Mouse (Mus musculus): ENCODE measurements around the gene Slc25a44.
"Not testable (repeated sequence)": the region's sequence is repeated elsewhere in the genome, so short reads cannot be mapped to it uniquely, and the experiment has no call there.

Slc25a44 gene

GRCm38 (mm10) chr3:88415668-88416067 lies 9.3 kb downstream of the Slc25a44 start:
- no peak for DNase-seq (ENCODE audit: low read depth)

DNA sequence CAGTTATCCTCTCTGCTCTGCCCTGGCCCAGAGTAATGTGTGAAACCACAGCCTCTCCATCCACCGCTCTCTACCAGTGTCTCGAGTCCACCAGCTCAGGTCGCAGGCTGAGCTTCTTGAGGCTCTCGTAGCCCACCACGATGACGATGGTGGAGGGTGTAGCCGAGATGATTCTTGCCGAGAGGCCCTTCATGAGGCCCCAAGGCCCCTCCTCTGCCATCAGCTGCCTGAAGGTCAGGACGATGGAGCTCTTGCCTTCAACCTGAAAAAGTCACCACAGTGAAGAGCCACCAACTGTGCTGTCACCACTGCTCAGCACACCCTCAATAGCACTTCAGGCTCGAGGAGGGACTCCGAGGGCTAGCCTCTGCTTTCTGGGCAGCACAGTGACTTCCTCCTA lies 12.3 kb downstream of the Slc25a44 start:
- DNase-seq (ENCODE audit: low read depth), result no peak

DNA sequence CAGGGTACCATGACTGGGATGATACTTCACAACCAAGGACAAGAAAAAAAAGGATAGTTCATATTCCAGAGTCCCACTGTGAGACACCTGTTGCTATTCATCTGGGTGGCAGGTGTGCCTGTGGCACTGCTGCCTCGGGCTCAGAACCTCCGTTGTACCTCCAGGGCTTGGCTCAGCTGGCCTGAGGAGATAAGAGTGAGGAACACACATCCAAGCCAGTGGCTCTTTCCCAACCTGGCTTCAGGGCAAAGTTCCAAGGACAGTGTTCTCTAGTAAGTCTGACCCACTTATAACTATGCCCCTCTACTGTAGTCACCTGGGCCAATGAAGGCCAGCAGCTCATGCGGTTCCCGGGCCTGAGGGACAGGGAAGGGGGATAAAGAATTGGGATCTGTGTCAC lies 13.3 kb downstream of the Slc25a44 start:
- no peak for DNase-seq (ENCODE audit: low read depth)

DNA sequence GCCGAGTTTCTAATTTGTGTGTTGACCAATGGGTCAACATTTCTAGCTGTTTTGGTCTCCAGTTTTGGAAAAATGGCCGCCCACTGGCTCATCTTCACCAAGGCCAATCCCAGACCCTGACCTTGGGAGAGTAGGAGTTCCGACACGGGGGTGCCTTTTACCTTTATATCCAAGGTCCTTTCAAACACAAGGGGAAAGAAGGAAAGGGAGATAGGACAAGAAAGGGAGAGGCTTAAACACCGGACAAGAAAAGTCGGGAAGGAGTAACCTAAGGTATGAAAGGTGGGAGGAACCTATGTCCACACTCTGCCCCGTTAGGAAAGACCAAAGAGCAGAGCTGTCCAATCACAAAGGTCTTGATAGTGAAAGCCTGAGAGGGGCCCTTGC lies 14.3 kb downstream of the Slc25a44 start:
- no peak for DNase-seq (ENCODE audit: low read depth)

DNA sequence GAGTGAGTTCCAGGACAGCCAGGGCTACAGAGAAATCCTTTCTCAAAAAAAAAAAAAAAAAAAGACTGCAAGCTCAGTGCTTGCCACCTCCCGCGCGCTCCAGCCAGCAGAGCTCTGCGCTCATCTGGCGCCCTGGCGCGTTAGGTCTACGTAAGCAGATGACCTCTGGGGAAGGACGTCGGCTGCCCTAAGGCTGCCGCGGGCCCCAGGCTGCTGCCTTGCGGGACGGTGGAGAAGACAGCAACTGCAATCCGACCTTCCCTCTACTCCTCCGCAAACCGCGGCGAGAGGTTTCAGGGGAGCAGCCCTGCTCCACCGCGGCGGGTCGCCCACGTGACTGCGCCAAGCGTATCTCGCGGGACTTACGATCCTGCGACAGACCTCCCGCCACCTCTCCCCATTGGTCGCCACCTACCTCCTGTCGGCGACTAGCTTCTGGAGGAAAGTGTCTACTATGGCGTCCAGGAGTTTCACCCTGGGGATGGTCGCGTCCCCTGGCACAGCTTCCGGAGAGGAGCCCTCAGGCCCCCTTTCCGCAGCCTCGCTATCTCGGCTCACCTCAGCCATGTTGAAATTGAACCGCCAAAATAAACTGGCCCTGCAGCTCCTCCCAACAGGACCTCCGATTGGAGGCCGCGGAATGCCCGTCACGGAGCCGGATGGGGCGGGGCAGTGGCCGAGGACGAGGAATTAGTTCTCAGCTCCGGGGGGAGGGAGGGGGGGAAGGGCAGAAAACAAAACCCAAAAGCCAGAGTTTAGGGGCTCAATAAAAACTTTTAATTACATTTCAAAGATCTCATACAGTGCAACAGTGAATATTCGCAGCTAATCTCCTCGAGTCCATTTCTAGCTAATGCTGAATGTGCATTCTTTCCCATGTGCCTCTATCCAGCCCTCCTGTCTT lies 14.9 kb downstream of the Slc25a44 start, which contains the start of gene Pmf1:
Gene Pmf1, minus strand, starts transcription at position 591 of the 904 bp plus-strand sequence.
- peak; percentile 94 for DNase-seq (ENCODE audit: low read depth)

- no peak for DNase-seq (ENCODE audit: low read depth)
Measured at GRCm38 (mm10) chr3:88408953-88409352, 16.0 kb downstream of the Slc25a44 start.

GRCm38 (mm10) chr3:88407529-88407928 lies 17.4 kb downstream of the Slc25a44 start:
- peak; percentile 21 for DNase-seq (ENCODE audit: low read depth)

DNA sequence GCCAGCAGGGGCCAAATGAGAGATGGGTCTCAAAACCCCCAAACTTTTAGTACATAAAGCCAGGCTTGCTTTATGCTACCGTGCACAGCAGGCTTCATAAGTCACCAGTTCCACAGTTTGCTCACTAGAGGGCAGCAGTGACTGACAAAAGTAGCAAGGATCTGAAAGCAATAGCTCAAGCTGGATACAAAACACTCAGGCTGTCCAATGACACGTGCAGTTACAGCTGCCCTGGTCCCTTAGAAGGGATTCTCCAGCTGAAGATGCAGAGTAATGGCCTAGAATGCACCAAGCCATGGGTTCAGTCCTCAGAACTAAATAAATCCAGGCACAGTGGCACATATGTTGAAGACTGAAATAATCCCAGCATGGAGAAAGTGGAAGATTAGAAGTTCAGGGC lies 17.8 kb downstream of the Slc25a44 start:
- DNase-seq (ENCODE audit: low read depth), result peak; percentile 91

DNA sequence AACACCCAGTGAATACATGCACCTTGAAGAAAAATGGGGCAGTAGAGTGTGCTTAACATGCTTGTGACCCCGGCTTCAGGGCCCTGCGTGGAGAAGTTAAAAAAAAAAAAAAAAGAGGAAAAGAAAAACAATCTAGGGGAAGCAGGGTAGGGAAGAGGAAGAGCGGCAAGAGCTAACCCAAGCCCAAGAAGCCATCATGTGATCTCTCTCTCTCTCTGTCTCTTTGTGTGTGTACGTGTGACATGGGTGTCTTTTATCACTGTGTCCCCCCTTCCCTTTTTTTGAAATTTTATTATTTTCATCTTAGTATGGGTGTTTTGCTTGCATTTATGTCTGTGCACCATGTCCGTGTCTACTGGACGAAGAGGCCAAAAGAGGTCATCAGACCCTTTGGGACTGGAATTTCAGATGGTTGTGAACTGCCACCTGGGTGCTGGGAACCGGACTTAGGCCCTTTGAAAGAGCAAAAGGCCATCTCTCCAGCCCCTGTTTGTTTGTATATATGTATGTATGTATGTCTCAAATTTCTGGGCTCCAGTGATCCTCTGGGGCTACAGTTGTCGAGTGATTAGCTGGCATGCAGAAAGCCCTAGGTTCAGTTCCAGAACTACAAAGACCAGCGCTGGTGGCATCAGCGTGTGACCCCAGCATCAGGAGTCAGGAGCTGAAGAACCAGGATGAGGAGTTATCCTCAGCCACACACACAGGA lies 21.3 kb downstream of the Slc25a44 start:
- no peak for DNase-seq (ENCODE audit: low read depth)

DNA sequence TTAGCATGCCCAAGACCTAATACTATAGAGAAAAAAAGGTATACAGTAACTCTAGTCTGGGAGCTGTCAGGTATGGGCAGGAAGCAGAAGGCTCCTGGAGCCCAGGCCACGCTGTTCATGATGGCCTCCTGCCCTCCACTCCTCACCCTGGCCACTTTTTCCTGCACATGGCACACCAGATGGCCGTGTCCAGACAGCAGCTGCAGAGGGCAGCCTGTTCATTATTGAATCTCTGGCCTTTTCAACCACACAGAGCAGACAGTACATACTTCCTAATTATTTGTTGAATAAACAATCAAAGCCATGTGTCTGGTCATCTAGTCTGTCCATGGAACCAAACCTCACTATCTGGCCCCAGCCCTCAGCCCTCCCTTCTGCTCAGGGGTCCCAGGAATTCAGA lies 26.3 kb downstream of the Slc25a44 start:
- DNase-seq (ENCODE audit: low read depth), result no peak

DNA sequence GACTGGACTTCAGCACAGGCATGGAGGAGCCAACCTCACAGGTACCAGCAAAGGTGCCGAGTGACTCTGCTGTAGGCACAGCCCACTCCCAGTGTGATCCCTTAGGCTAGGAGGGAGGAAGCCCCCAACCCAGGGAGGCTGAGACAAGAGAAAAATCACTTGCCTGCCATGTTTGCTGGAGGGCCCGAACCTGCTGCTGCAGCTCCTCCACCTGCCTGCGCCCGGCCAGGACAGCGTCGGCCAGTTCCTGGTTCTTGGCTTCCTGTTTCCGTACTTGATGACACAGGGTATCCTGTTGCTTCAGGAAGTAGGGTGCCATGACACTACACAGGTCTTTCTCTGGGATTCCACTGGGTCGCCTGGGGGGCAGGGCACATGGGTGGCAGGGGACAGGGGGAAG lies 29.2 kb downstream of the Slc25a44 start:
- no peak for DNase-seq (ENCODE audit: low read depth)

- DNase-seq (ENCODE audit: low read depth), result no peak
Measured at GRCm38 (mm10) chr3:88395288-88395687, 29.7 kb downstream of the Slc25a44 start.

DNA sequence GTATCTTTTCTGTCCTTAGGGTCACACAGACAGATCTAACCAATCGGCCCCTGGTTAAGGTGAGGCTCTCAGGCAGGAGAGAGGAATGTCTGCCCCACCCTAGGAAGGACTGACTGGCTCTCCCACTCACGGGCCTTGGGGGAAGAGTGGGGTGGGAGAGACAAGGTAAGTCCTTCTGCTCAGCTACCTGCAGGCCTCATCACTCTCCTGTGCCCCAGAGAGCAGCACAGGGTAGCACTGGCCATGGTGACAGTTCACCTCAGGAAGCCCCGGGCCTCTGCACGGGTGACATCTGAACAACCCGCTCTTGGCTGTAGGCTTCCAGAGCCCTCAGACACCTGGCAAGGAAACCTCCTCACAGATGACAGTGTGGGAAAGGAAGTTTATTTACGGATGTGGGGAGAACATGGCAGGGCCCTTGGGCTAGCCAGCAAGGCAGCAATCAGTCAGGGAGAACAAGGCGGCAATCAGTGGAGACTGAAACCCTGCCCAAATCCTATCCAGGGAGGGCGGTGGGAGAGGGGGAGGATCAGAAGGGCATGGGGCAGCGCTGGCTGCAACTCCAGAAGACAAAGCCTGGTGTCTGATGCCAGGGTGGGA lies 31.1 kb downstream of the Slc25a44 start:
- no peak for DNase-seq (ENCODE audit: low read depth)

DNA sequence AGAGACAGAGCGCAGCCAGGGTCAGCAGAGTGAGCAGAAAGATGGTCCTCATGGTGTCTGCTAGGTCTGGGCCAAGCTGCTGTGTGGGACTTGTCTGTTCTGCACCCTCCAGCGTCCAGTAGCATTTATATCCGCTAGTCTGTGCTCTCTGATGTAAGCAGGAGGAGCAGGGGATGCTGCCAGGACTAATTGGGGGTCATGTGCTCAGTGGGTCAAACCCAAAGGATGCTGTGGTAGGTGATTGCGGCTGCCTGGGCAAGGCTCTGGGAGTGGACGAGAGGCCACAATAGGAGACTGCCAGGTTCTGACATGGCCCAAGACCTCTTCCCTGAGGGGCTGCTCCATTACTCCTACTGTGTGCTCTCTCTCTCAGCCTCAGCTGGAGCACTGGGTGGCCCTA lies 40.6 kb downstream of the Slc25a44 start, which contains the start of gene Bglap:
Gene Bglap, minus strand, starts transcription at position 101 of the 400 bp plus-strand sequence.
- DNase-seq (ENCODE audit: low read depth), result no peak

GRCm38 (mm10) chr3:88382383-88382782 lies 42.6 kb downstream of the Slc25a44 start:
- DNase-seq (ENCODE audit: low read depth), result not testable (repeated sequence)

DNA sequence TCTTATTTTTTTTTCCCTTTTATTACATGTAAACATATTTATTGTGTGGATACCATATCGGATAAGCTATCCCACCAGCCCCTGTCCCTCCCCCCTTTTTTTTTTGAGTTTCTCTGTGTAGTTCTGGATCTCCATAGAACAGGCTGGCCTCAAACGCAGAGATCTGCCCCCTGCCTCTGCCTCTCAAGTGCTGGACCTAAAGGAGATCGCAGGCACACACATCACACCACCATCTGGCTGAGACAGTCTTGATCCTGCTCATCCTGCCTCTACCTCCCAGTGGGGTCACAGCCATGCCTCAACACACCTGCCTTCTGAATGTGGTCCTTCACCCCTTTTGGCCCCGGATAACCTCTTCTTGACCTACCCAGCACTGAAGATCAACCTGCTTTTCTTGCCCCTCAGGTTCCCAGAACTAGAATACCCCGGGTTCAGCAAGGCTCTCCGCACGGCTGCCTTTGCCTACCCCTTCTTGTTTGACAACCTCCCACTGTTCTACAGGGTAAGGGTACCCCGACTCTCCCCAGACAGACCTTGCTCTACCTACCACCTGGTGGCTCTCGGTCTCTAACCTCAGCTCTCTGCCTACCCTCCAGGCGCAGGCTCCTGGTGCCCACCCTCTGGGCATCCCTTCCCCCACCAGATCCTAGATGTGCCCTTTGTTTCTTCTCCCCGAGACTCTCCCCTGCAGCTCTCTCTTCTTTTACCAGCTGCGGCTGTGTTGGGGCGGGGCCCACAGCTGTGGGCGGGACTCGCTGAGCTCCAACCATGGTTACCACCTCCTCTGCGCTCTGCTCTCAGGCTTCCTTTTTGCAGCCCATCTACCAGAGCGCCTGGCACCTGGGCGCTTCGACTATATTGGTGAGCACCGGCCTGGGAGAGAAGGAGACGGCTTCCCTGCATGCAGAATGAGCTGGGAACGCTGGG lies 43.3 kb downstream of the Slc25a44 start:
- peak; percentile 65 for DNase-seq (ENCODE audit: low read depth)

- not testable (repeated sequence) for DNase-seq (ENCODE audit: low read depth)
Measured at GRCm38 (mm10) chr3:88378599-88378998, 46.3 kb downstream of the Slc25a44 start, which contains the start of gene Bglap2. Bglap2 (minus strand) TSS chr3:88378699.

DNA sequence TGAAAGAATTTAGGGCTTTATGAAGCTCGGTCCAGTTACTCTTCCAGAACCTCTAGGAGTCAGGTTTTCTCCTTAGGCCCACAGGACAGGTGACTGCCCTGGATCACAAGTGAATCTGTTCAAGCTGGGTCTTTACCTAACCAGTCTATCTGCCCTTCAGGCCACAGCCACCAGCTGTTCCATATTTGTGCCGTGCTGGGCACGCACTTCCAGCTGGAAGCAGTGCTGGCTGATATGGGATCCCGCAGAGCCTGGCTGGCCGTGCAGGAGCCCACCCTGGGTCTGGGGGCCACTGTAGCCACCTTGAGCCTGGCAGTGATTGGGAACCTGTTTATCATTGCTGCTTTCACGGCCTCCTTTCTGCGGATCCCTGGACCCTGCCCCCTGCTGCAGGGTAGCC lies 48.3 kb downstream of the Slc25a44 start:
- DNase-seq (ENCODE audit: low read depth), result not testable (repeated sequence)

DNA sequence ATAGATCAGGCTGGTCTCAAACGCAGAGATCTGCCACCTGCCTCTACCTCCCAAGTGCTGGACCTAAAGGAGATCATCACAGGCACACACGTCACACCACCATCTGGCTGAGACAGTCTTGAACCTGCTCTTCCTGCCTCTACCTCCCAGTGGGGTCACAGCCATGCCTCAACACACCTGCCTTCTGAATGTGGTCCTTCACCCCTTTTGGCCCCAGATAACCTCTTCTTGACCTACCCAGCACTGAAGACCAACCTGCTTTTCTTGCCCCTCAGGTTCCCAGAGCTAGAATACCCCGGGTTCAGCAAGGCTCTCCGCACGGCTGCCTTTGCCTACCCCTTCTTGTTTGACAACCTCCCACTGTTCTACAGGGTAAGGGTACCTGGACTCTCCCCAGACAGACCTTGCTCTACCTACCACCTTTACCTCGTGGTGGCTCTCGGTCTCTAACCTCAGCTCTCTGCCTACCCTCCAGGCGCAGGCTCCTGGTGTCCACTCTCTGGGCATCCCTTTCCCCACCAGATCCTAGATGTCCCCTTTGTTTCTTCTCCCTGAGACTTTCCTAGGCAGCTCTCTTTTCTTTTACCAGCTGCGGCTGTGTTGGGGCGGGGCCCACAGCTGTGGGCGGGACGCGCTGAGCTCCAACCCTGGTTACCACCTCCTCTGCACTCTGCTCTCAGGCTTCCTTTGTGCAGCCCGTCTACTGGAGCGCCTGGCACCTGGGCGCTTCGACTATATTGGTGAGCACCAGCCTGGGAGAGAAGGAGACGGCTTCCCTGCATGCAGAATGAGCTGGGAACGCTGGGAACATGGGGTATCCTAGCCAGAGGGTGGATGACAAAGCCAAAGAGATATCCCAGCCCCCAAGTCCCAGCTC lies 49.0 kb downstream of the Slc25a44 start:
- peak; percentile 54 for DNase-seq (ENCODE audit: low read depth)

GRCm38 (mm10) chr3:88372643-88373042 lies 52.3 kb downstream of the Slc25a44 start, which contains the start of gene Bglap3:
Bglap3 (minus strand) TSS chr3:88372743.
- DNase-seq (ENCODE audit: low read depth), result not testable (repeated sequence)

Data from naive thymus-derived CD4-positive, alpha-beta T cell, adult 2 months (primary cell).